8 mouse cellular contexts compared by ENCODE assay signal in the genomic region with DNA sequence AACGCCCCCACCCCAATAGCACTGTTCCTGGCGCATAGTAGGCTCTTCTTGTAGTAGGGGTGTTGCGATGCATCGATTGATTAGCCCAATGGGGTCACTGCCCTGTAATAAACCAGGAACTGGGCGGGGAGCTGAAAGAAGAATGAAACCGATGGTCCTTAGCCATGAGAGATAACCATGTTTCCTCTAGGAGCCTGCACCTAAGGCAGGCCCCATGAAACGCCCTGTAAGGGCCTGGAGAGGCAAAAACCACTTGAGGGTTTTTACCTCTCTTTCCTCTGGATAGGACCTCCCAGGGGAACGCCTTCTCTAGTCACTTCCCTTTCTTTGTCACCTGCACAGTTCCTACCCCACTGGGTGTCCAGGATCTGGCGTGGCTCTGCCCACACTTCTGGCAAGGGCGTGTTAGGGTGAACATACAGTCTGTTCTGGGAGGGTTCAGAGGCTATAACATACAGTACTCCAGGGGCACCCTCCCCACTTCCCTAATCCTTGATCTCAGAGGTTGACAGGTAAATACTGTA. TPM values are rescaled to one million over a fixed set of nuclear protein-coding genes. Genes with fewer than 3 reads are reported as not detected.
DNase-seq lines count a peak whose midpoint lies in the region; ATAC-seq and TF ChIP-seq lines count a peak whose summit lies in the region.

No protein-coding gene starts in this region.

- H3K4me1 ChIP-seq in kidney, adult 2 months (ENCODE audit: control insufficient read depth, insufficient read depth, low read length), result peaks cover 4% of the 10 kb centered on the region; the same call in 1 of the 2 replicates
- H3K4me1 ChIP-seq in bone marrow macrophage, adult 2 months (ENCODE audit: control insufficient read depth, insufficient read depth, low read length), result peaks cover 28% of the 10 kb centered on the region
- peaks cover 32% of the 10 kb centered on the region for H3K4me1 ChIP-seq in hindbrain, embryonic 16.5 days (ENCODE audit: control insufficient read depth, insufficient read depth, low read depth, low read length)

- ATAC-seq in hindbrain, embryonic 16.5 days, result peak; percentile 7; the same call in 1 of the 2 replicates
- ATAC-seq in megakaryocyte, adult 5-6 weeks (ENCODE audit: poor library complexity, severe bottlenecking), result peak; percentile 27

- peak overlapping the region; percentile 82 for H3K4me2 ChIP-seq in hindbrain, embryonic 16.5 days (ENCODE audit: low read length)

- DNase-seq in kidney, adult 2 months, result no peak
- DNase-seq in kidney, postnatal 10 days, result no peak
- DNase-seq in right cerebral cortex, postnatal 36 days (ENCODE audit: low spot score in 2 of 2), result no peak
- DNase-seq in natural killer cell, adult 2 months (ENCODE audit: low spot score in 2 of 2), result no peak
- no peak for DNase-seq in T-cell, adult 2 months (ENCODE audit: low spot score)

- no peaks in the 10 kb centered on the region for H3K9me3 ChIP-seq in hindbrain, embryonic 16.5 days (ENCODE audit: control insufficient read depth, low read length)

- TF ChIP-seq CTCF in kidney, adult 2 months (conservative IDR thresholded peaks at IDR 0.05; ENCODE audit: insufficient read depth, insufficient read length, low read depth, low read length), result no peak
- no peak for TF ChIP-seq CTCF in bone marrow macrophage, adult 2 months (IDR thresholded peaks at IDR 0.05; ENCODE audit: low read depth, low read length)

- no peak for TF ChIP-seq POLR2A in kidney, adult 2 months (IDR thresholded peaks at IDR 0.05; ENCODE audit: low read depth, low read length)
- TF ChIP-seq POLR2A in bone marrow macrophage, adult 2 months (IDR thresholded peaks at IDR 0.05; ENCODE audit: borderline replicate concordance, low read depth, low read length), result no peak

- no peak overlapping the region for H3K27ac ChIP-seq in kidney, adult 2 months (ENCODE audit: insufficient read depth, low read depth, low read length)
- H3K27ac ChIP-seq in bone marrow macrophage, adult 2 months (ENCODE audit: insufficient read depth, low read depth, low read length), result no peak overlapping the region
- peak overlapping the region; percentile 88 for H3K27ac ChIP-seq in hindbrain, embryonic 16.5 days (ENCODE audit: low read depth, low read length)

- H3K9ac ChIP-seq in hindbrain, embryonic 16.5 days (ENCODE audit: low read depth, low read length), result peak overlapping the region; percentile 74

- no peaks in the 10 kb centered on the region for H3K36me3 ChIP-seq in kidney, adult 2 months (ENCODE audit: control insufficient read depth, insufficient read depth, low read length)
- no peaks in the 10 kb centered on the region for H3K36me3 ChIP-seq in hindbrain, embryonic 16.5 days (ENCODE audit: control insufficient read depth, insufficient read depth, low read length)

- peak overlapping the region; percentile 55 for H3K4me3 ChIP-seq in kidney, adult 2 months (ENCODE audit: insufficient read depth, low read depth, low read length)
- H3K4me3 ChIP-seq in bone marrow macrophage, adult 2 months (ENCODE audit: insufficient read depth, low read length), result peak overlapping the region; percentile 60
- H3K4me3 ChIP-seq in hindbrain, embryonic 16.5 days (ENCODE audit: low read length), result peak overlapping the region; percentile 48

- 32% methylated on average over 10 of the region's 10 CpGs for WGBS in kidney, adult 2 months
- WGBS in hindbrain, embryonic 16.5 days, result 17% methylated on average over 10 of the region's 10 CpGs

- no peaks in the 10 kb centered on the region for H3K27me3 ChIP-seq in kidney, adult 2 months (replicated peaks; ENCODE audit: control insufficient read depth, insufficient read depth, low read length)
- no peaks in the 10 kb centered on the region for H3K27me3 ChIP-seq in hindbrain, embryonic 16.5 days (replicated peaks; ENCODE audit: control insufficient read depth, insufficient read depth, low read length)

RNA-seq across cellular contexts. Expression of a gene that starts 3.5 kb away (rescaled TPM):
- polyA plus RNA-seq in kidney, adult 2 months (2012; rRNA removed), result not detected in 2 replicates
- not detected in 2 replicates for polyA plus RNA-seq in bone marrow macrophage, adult 2 months (2012; ENCODE audit: insufficient read depth, insufficient read length, missing spikeins)
- 0.66 TPM in 1 of 2 replicates, not detected in the other for polyA plus RNA-seq in hindbrain, embryonic 16.5 days (2015; fragmentation: Nextera tagmentation; extraction: Ambion mirVana)
- not detected in 2 replicates for total RNA-seq in megakaryocyte, adult 5-6 weeks (2015)
- not detected in 2 replicates for total RNA-seq in megakaryocyte, adult 5-6 weeks (2017)

RNA-seq across cellular contexts. Expression of a gene that starts 50.4 kb away (rescaled TPM):
- 77.9 and 90.1 TPM in 2 replicates for polyA plus RNA-seq in kidney, adult 2 months (2012; rRNA removed)
- polyA plus RNA-seq in bone marrow macrophage, adult 2 months (2012; ENCODE audit: insufficient read depth, insufficient read length, missing spikeins), result 20.0 and 21.2 TPM in 2 replicates
- polyA plus RNA-seq in hindbrain, embryonic 16.5 days (2015; fragmentation: Nextera tagmentation; extraction: Ambion mirVana), result 147 and 148 TPM in 2 replicates
- total RNA-seq in megakaryocyte, adult 5-6 weeks (2015), result 3.3 and 5.3 TPM in 2 replicates
- 3.6 and 5.3 TPM in 2 replicates for total RNA-seq in megakaryocyte, adult 5-6 weeks (2017)

RNA-seq across cellular contexts. Expression of a gene that starts 51.0 kb away (rescaled TPM):
- 168 and 199 TPM in 2 replicates for polyA plus RNA-seq in kidney, adult 2 months (2012; rRNA removed)
- 73.3 and 73.4 TPM in 2 replicates for polyA plus RNA-seq in bone marrow macrophage, adult 2 months (2012; ENCODE audit: insufficient read depth, insufficient read length, missing spikeins)
- polyA plus RNA-seq in hindbrain, embryonic 16.5 days (2015; fragmentation: Nextera tagmentation; extraction: Ambion mirVana), result 128 and 134 TPM in 2 replicates
- total RNA-seq in megakaryocyte, adult 5-6 weeks (2015), result 30.3 and 34.7 TPM in 2 replicates
- 12.7 and 14.7 TPM in 2 replicates for total RNA-seq in megakaryocyte, adult 5-6 weeks (2017)
